Mouse (Mus musculus): ENCODE results near the gene Gm42517. TPM values are rescaled to one million over a fixed set of nuclear protein-coding genes. Genes with fewer than 3 reads are reported as not detected.
A peak's percentile ranks its signal among the peaks of the same experiment; 100 is the strongest.

Gm42517 gene
- 1 to 10 TPM; 1.3 to 2.0 TPM for total RNA-seq (2021)
- 0.67 and 1.0 TPM in 2 replicates for polyA plus RNA-seq (2012; rRNA removed)
- long read RNA-seq, transcript Gm42517-201 (1 exons, 1,850 nt) = major isoform, 6 of 6 reads
- long read RNA-seq, partial matches to known transcripts = 0 of 6 reads
- long read RNA-seq, other reads (novel, unspliced or antisense) = 0 of 6 reads

- Histone ChIP-seq H3K36me3 (ENCODE audit: control insufficient read depth, insufficient read depth, low read length) (no peaks in the 10 kb centered on the region), H3K4me1 (ENCODE audit: control insufficient read depth, insufficient read depth, low read length) (no peaks in the 10 kb centered on the region), H3K27me3 (ENCODE audit: control insufficient read depth, insufficient read depth, low read length) (peaks cover 11% of the 10 kb centered on the region), H3K4me3 (peak within 1 kb of the TSS; percentile 63), H3K9ac (ENCODE audit: low read depth, low read length) (peak within 1 kb of the TSS; percentile 52), H3K79me2 (replicated peaks; ENCODE audit: control insufficient read depth, insufficient read depth, low read length) (no peaks in the 10 kb centered on the region), H3K27ac (no peak within 1 kb of the TSS)
- intact Hi-C loops (cut with DNase I) = no loop called here
- TF ChIP-seq EP300 (IDR thresholded peaks at IDR 0.05; ENCODE audit: insufficient read depth, low read depth, low read length) = no peak
- no peak for TF ChIP-seq CTCF (IDR thresholded peaks at IDR 0.05)
- no peak for TF ChIP-seq POLR2A (IDR thresholded peaks at IDR 0.05; ENCODE audit: insufficient read depth, low read depth, low read length)
- DNase-seq = peak; percentile 5 to 31
- 3% methylated on average over 33 of the region's 36 CpGs for WGBS
Measured at GRCm38 (mm10) chr5:108367871-108368332, at the start of gene Gm42517. Gene Gm42517 (minus strand): TSS chr5:108367922.

GRCm38 (mm10) chr5:108414711-108415110 is 47.0 kb upstream of the Gm42517 start:
- Histone ChIP-seq H3K36me3 (ENCODE audit: control insufficient read depth, insufficient read depth, low read length) (no peaks in the 10 kb centered on the region), H3K27me3 (ENCODE audit: control insufficient read depth, insufficient read depth, low read length) (no peaks in the 10 kb centered on the region), H3K27ac (no peak overlapping the region), H3K79me2 (replicated peaks; ENCODE audit: control insufficient read depth, insufficient read depth, low read length) (no peaks in the 10 kb centered on the region), H3K4me1 (ENCODE audit: control insufficient read depth, insufficient read depth, low read length) (no peaks in the 10 kb centered on the region), H3K4me3 (no peak overlapping the region), H3K9ac (ENCODE audit: low read depth, low read length) (no peak overlapping the region)
- no peak for DNase-seq
- intact Hi-C loops (cut with DNase I) = no loop called here
- no peak for TF ChIP-seq EP300 (IDR thresholded peaks at IDR 0.05; ENCODE audit: insufficient read depth, low read depth, low read length)
- TF ChIP-seq CTCF (IDR thresholded peaks at IDR 0.05) = no peak
- TF ChIP-seq POLR2A (IDR thresholded peaks at IDR 0.05; ENCODE audit: insufficient read depth, low read depth, low read length) = no peak
- 66% methylated on average over 2 of the region's 2 CpGs for WGBS

- H3K4me3 ChIP-seq = no peak overlapping the region
Measured at GRCm38 (mm10) chr5:108406977-108407376, 39.3 kb upstream of the Gm42517 start.

GRCm38 (mm10) chr5:108405460-108405859 is 37.7 kb upstream of the Gm42517 start:
- Histone ChIP-seq H3K9ac (ENCODE audit: low read depth, low read length) (no peak overlapping the region), H3K79me2 (replicated peaks; ENCODE audit: control insufficient read depth, insufficient read depth, low read length) (no peaks in the 10 kb centered on the region), H3K4me1 (ENCODE audit: control insufficient read depth, insufficient read depth, low read length) (no peaks in the 10 kb centered on the region), H3K4me3 (no peak overlapping the region), H3K36me3 (ENCODE audit: control insufficient read depth, insufficient read depth, low read length) (no peaks in the 10 kb centered on the region), H3K27me3 (ENCODE audit: control insufficient read depth, insufficient read depth, low read length) (no peaks in the 10 kb centered on the region; the same call in 1 of the 2 replicates), H3K27ac (no peak overlapping the region)
- 36% methylated on average over 1 of the region's 1 CpGs for WGBS
- no peak for DNase-seq
- intact Hi-C loops (cut with DNase I) = no loop called here
- TF ChIP-seq EP300 (IDR thresholded peaks at IDR 0.05; ENCODE audit: insufficient read depth, low read depth, low read length) (no peak), CTCF (IDR thresholded peaks at IDR 0.05) (no peak), POLR2A (IDR thresholded peaks at IDR 0.05; ENCODE audit: insufficient read depth, low read depth, low read length) (no peak)

More at GRCm38 (mm10) chr5:108406977-108407376, 39.3 kb upstream of the Gm42517 start:
- TF ChIP-seq EP300 (IDR thresholded peaks at IDR 0.05; ENCODE audit: insufficient read depth, low read depth, low read length) (no peak), POLR2A (IDR thresholded peaks at IDR 0.05; ENCODE audit: insufficient read depth, low read depth, low read length) (no peak), CTCF (IDR thresholded peaks at IDR 0.05) (no peak)
- Histone ChIP-seq H3K4me1 (ENCODE audit: control insufficient read depth, insufficient read depth, low read length) (no peaks in the 10 kb centered on the region), H3K36me3 (ENCODE audit: control insufficient read depth, insufficient read depth, low read length) (no peaks in the 10 kb centered on the region), H3K9ac (ENCODE audit: low read depth, low read length) (no peak overlapping the region), H3K79me2 (replicated peaks; ENCODE audit: control insufficient read depth, insufficient read depth, low read length) (no peaks in the 10 kb centered on the region), H3K27me3 (ENCODE audit: control insufficient read depth, insufficient read depth, low read length) (no peaks in the 10 kb centered on the region; the same call in 1 of the 2 replicates), H3K27ac (no peak overlapping the region)
- intact Hi-C loops (cut with DNase I) = no loop called here
- 61% methylated on average over 2 of the region's 2 CpGs for WGBS
- no peak for DNase-seq

GRCm38 (mm10) chr5:108403453-108403852 is 35.7 kb upstream of the Gm42517 start:
- WGBS = 57% methylated on average over 4 of the region's 4 CpGs
- H3K36me3 ChIP-seq (ENCODE audit: control insufficient read depth, insufficient read depth, low read length) = no peaks in the 10 kb centered on the region
- TF ChIP-seq EP300 (IDR thresholded peaks at IDR 0.05; ENCODE audit: insufficient read depth, low read depth, low read length) (no peak), POLR2A (IDR thresholded peaks at IDR 0.05; ENCODE audit: insufficient read depth, low read depth, low read length) (no peak), CTCF (IDR thresholded peaks at IDR 0.05) (no peak)
- H3K27me3 ChIP-seq (ENCODE audit: control insufficient read depth, insufficient read depth, low read length) = no peaks in the 10 kb centered on the region; the same call in 1 of the 2 replicates
- no peak overlapping the region for H3K4me3 ChIP-seq
- H3K4me1 ChIP-seq (ENCODE audit: control insufficient read depth, insufficient read depth, low read length) = no peaks in the 10 kb centered on the region
- DNase-seq = no peak
- intact Hi-C loops (cut with DNase I) = no loop called here
- H3K27ac ChIP-seq = no peak overlapping the region
- no peaks in the 10 kb centered on the region for H3K79me2 ChIP-seq (replicated peaks; ENCODE audit: control insufficient read depth, insufficient read depth, low read length)
- H3K9ac ChIP-seq (ENCODE audit: low read depth, low read length) = no peak overlapping the region

GRCm38 (mm10) chr5:108389744-108390143 is 22.0 kb upstream of the Gm42517 start:
- TF ChIP-seq CTCF (IDR thresholded peaks at IDR 0.05) (no peak), POLR2A (IDR thresholded peaks at IDR 0.05; ENCODE audit: insufficient read depth, low read depth, low read length) (no peak), EP300 (IDR thresholded peaks at IDR 0.05; ENCODE audit: insufficient read depth, low read depth, low read length) (no peak)
- no peak for DNase-seq
- H3K27ac ChIP-seq = no peak overlapping the region
- WGBS = 62% methylated on average over 3 of the region's 3 CpGs
- H3K27me3 ChIP-seq (ENCODE audit: control insufficient read depth, insufficient read depth, low read length) = no peaks in the 10 kb centered on the region
- no peak overlapping the region for H3K4me3 ChIP-seq
- H3K36me3 ChIP-seq (ENCODE audit: control insufficient read depth, insufficient read depth, low read length) = no peaks in the 10 kb centered on the region
- H3K79me2 ChIP-seq (replicated peaks; ENCODE audit: control insufficient read depth, insufficient read depth, low read length) = no peaks in the 10 kb centered on the region
- H3K4me1 ChIP-seq (ENCODE audit: control insufficient read depth, insufficient read depth, low read length) = no peaks in the 10 kb centered on the region
- H3K9ac ChIP-seq (ENCODE audit: low read depth, low read length) = no peak overlapping the region
- intact Hi-C loops (cut with DNase I) = no loop called here

Measured in heart, adult 2 months (tissue).